Mouse (Mus musculus): ENCODE measurements around the gene Dll1.

The Dll1 gene

DNA sequence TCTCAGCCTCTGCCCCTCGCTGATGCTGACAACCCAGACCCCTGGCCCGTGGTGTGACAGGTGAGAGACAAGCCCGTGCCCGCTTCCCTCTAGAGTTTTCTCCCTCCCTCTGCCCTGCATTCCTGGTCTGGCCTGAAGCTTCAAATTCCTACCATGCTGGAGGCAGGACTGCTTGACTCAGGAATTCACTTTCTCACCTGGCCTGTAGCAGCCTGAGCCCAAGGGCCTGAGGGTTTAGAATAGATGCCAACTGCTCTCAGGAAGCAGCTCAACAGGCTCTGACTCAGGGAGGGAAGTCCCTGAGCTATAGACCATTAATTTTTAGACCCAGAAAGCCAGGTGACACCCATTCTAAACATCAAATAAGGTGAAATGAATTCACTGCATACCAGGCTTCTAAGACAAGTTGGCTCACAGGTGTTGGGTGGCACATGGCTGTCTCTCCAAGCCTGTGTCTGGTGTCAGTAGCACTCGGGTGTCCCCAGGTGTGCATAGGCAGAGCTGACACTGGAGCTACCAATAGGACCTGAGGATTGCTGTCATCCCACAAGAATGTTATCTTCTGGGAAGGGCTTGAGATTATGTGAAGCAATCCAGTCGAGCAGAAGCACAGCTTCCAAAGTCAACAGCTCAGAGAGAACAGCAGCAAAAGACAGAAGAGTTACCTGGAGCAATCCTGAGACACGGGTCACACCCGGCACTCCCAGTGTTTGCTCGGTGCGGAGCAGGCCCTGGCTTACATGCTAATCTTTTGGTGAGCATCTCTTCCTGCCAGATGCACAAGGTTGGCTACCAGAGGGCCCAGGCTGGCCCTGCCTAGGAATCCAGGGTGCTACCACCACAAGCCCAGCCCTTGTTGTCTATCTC, 50.5 kb downstream of the Dll1 start:
- DNase-seq: peak; percentile 25

DNA sequence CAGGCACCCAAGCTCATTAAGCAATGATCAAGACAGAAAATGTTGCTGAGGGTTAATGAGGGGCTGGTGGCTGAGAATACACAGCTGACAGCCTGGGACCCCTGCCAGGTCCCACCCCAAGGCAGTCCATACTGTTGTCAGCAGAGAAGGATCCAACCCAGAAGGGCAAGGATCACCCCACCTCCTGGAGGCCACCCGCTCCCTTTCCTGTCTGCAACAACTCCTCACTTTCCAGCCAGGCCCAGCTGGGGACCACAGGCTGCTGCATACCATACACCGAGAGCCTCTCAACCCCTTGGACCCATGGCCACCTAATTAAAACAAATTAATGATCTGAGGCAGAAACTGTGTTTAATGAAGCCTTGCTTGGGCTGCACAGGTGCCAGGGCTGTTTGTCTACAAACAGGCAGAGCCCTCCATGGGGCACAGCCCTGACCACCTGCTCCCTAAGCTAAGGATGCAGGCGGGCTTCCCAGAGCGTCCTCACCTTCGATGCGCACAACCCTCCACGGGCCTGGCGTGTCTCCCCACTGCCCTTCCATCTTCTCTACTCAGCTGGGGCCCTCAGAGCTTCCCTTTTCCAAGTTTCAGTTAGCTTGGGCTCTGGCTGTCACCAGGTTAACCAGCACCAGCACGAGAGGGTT, 53.4 kb downstream of the Dll1 start:
- DNase-seq: peak; percentile 79

Measured in lung, postnatal 10 days (tissue).